Mouse (Mus musculus): Measurements from ENCODE around the gene Efcab1.
"Not testable (repeated sequence)": the region's sequence is repeated elsewhere in the genome, so short reads cannot be mapped to it uniquely, and the experiment has no call there.

Gene Efcab1

DNA sequence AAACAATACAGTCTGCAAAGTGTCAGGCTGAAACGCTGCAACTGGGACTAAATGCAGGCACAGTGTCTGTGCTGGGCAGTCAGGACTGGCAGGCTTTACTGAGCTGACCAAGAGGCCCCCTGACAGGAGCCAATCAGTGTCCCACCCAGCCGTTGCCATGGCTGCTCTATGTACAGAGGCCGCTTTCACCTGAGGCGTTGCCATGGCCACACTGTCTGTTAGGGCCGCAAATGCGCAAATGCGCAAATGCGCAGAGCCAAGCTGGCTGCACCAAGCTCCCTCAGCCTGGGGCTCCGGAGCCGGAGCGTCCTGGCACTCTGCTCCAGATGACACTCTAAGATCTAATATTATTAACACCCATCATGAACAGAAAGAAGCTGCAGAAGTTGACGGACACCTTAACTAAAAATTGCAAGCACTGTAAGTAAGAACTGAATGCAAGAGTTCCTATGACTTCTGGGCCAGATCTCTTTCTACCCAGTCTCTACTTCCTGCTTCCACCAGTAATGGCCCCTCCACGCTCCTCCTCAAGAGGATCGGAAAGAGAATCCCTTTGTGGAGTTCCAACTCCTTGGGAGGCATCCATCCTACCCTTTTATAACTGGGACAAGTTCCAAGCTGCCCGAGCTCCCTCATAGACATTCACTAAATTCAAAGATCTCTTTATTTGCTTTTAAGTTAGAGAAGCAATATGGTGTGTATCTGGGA, at the start of gene Efcab1:
Efcab1 (plus strand) TSS at position 214 of the 708 bp plus-strand sequence.
- in situ Hi-C loops (cut with MseI, MboI): no loop called here

DNA sequence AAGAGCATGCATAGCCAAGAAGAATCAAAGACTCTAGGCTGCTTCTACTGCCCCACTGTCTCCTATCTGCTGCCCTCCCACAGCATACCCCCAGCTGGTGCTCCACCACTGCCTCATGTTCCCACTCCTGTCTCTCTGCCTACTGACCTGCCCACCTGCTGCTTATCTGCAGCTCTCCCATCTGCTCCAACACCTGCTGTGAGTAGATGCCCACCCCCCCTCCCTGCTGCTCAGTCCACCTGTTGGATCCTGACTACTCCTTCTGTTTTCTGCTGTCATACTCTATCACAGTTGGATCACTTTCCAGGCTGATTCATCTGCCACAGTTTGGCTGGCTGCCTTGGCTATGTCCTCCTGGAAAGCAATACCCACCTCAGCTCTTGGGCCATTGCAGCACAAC, 47.0 kb upstream of the Efcab1 start:
- in situ Hi-C loops (cut with MseI, MboI): no loop called here

DNA sequence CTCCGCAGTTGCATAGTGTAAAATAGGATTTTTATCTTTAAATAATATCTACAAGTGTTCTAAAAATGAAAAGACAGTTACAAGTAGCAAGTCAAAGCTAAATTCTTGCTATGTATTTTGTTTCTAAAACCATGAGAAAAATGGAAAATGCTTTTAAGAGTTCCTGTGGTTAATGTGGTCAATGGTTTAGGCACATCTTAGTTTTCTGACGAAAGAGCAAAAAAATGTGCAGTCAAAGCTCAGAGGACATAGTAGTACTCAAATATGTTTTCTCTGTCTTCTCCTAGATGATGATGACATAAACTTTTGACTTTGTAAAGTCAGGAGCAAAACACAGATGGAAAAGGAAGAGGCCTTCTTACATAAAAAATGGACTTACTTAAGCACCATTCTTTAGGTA, 21.5 kb upstream of the Efcab1 start:
- in situ Hi-C loops (cut with MseI, MboI): no loop called here

DNA sequence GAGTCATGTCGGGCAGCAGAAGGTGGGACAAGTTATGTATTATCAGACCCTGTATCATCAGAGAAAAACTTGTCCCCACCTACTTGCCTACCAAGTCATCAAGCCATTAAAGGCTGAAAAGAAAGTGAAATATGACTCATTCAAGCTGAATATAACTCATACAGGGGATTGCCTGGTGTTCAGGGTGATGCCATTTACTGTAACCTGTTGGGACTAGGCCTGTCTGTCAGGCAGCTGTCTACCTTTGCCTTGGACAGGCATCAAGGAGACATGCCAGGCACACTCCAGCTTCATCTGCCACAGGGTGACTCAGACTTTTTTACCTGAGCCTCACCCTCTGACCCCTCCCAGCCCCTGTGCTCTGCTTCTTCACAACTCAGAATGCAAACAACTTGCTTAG, 21.0 kb upstream of the Efcab1 start:
- in situ Hi-C loops (cut with MseI, MboI): no loop called here

DNA sequence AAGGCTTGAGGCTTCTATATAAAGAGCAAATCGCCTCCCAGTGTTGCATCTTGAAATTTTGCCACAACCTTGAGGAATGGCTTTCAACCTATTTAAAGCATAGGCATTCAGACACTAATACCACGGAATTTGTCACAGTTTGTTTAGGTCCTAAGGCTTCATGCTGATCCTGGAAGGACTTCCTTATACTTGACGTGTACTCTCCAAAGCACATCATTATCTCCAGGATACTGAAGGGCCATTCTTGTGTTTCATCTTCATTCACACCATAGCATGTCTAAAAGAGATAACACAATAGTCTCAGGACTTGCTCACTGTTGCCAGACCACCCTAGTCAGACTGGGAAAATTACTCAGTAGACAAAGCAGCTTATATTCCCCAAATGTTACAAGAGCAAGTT, 13.9 kb upstream of the Efcab1 start:
- in situ Hi-C loops (cut with MseI, MboI): no loop called here

DNA sequence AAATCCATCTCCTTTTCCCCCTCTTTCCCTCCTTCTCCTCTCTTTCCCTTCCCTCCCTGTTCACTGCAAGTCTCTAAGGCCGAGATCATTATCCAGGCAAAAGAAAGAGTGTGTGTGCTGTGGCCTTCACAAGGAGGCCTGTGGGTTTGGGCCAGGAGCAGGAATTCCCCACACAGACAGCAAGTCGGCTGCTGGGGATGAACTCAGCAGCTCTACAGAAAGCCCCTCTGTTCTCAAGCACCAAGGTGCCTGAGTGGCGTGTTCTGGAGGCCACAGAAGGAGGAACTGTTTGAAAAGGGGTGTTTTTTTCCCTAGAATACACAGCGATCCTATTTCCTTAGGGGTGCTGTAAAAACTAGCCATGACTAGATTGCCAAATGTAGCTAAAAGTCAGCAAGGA, 12.5 kb upstream of the Efcab1 start:
- in situ Hi-C loops (cut with MseI, MboI): no loop called here

DNA sequence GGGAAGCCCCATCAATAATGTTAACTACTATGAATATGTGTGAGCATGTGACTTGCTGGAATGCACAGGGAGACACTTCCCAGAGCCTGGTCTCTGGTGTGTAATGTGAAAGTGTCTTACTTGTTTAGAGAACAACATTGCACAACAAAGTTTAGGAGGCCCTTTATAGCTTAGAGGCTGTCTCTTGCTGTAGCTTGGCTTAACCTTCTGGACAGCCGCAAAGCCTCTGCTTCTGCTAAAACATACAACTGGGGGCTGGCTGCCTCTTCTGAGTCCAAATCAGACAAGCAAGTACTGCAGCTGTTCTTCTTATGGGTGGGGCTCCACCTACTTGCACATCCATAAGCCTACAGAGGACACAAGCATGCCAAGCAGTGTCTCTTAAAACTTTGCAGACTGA, 11.7 kb upstream of the Efcab1 start:
- in situ Hi-C loops (cut with MseI, MboI): no loop called here

DNA sequence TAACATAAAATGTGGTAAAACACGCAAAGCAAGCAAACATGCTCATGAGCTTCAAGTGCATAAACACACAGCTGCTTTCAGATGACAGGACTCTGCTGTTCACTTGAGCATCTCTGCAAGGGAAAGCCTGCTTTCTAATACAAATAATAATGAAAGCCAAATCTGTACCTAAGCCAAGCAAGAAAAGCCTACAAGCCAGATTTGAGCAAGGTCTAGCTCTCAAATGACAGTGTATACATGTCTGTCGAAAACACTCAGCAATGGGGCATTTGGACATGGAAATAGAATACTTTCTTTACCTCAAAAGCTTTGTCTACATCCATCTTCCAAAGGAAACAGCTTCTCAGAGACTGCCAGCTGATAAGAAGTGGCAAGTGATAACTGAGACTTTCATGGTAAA, 10.9 kb upstream of the Efcab1 start:
- in situ Hi-C loops (cut with MseI, MboI): no loop called here

DNA sequence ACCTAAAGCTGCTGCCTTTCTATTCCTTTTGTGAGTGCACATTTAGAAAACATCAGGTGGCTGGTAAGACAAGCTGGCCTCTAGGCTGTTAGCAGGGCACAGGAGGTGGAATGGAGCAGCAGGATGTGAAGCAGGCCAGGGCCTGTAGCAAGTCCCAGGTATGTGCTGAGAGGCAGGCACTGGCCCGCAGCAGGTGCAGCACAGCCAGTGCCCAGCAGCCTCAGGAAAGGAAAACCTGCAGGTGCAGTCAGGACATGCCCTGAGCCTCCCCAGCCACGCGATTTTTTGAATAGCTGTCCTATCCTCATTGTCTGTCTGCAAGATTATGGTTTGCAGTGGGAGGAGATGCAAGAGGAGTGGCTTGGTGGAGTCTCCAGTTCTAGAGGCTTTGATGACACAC, 24.3 kb downstream of the Efcab1 start:
- in situ Hi-C loops (cut with MseI, MboI): not testable (repeated sequence)

DNA sequence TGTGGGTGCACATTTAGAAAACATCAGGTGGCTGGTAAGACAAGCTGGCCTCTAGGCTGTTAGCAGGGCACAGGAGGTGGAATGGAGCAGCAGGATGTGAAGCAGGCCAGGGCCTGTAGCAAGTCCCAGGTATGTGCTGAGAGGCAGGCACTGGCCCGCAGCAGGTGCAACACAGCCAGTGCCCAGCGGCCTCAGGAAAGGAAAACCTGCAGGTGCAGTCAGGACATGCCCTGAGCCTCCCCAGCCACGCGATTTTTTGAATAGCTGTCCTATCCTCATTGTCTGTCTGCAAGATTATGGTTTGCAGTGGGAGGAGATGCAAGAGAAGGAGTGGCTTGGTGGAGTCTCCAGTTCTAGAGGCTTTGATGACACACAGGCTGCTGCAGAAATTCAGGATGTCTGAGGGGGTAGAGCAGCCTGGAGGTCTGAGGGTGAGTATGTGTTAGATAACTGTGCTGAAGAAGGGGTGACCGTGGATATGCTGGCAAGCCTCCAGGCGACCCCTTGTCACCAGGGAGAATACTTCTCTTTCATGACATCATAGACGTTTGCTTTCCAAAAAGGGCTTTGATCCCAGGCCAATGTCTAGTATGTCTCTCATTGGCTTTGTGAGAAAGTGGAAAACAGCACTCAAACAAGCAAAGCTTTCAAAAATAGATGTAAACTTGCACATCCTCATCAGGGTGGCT, 30.2 kb downstream of the Efcab1 start:
- in situ Hi-C loops (cut with MseI, MboI): not testable (repeated sequence)

DNA sequence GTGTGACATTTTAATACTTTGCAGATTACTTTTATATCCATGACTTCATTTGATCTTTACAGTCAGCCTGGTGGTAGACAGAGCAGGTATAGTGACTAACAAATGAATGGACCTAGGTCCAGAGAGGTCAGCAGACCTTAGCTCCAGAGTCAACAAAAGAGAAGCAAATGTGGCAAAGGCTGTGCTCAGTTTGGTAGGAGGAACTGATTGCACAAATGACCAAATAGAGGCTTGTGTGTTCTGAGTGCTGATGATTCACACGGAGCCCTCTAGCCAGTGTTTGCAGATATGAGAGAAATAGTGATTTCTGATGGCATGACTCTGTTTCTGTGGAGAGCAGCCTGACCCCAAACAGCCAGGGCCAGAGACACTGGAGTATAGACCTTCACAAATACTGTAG, 33.1 kb downstream of the Efcab1 start:
- in situ Hi-C loops (cut with MseI, MboI): no loop called here

DNA sequence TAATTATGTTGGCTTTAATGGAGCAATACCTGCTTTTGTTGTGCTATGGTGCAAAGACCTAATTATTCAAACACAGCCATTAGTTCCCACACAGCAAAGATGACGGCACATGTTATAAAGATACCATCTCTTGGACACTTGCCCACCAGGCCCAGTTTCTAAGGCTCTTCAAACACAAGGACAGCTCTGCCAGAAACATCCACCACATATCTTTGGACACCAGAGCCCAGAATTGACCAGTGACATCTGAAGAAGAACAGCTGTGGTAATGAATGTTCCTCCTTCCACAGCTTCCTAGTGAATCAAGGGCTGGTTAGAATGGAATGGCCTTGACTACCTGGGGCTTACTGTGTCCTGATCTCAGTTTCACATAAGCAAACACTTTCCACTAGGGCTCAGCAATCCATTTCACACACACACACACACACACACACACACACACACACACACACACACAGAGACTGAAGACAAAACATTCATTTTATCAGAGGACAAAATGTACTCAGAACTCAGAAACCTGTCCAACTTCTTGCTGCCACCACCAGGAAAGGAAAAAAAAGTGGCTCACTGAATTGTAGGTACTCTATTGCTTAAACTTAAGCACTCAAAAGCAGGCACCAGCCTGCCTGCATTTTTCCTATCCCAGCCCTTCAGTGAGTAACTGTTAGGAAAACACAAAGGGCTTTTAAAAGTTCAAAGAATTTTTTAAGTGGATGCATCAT, 33.7 kb downstream of the Efcab1 start:
- in situ Hi-C loops (cut with MseI, MboI): no loop called here

DNA sequence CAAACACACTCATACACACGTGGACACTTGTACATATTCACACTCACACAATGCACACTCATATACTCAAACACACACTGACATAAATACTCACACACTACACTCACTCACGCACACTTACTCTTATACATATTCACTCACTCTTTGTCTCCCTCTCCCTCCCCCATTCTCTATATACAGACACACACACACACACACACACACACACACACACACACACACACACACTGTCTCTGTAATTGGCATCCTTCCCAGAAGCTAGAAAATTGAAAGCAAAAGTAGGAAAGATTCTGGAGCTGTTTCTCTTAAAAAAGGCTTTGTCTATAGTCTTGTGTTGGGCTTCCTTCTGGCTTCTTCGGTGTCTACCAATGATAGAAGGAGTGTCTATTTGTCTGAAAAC, 34.5 kb downstream of the Efcab1 start:
- in situ Hi-C loops (cut with MseI, MboI): no loop called here

DNA sequence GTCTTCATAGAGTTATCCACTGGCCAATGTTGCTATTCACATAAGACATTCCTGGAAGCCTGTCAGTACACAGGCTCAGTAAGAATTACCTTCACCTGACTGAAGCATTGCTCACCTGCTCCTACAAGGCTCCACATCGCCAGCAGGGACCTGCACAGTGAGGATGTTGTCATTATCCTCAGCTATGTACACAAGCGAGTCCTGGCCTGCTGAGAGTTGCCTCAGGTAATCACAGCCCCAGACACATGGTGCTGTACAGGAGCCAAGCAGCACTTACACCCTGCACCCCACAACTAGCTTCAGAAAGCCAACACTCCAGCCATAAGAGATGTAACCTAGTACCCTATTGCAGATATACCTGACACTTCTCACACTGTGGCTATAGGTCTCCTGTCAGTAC, 37.1 kb downstream of the Efcab1 start:
- in situ Hi-C loops (cut with MseI, MboI): no loop called here

DNA sequence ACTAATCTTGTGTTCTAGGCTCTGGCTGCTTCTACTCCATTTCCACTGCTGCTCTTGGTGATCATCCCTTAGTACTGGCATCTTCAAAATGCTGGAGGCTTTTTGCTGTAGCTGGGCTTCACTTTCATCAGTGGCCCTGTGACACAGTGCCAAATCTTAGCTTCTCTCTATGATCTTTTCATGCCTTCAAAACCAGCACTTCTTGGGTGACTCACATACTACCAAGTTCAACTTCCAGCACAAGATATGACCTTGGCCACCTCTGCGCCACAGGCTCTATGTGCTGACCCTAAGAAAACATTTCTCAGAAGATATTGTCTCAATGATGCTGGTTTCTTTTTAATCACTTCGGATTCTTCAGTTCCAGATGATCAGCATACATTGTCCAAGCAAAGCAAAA, 41.2 kb downstream of the Efcab1 start:
- in situ Hi-C loops (cut with MseI, MboI): not testable (repeated sequence)

DNA sequence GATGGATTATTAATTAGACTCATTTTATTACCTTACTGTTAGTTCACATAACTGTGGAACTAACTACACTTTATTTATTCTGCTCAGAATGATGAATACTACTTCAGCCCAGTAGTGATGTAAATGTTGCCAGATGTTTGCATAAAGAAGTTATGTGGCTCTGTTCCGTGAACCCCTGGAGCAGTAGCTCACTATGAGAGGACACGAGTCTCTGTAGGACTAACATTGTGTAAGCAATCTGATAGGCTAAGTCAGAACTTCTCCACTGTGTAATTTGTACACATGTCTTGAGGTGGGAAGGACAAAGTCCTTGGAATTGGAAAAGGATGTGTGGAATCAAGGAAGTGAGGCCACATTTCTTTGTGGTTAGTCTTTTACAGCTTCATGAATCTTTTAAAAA, 45.5 kb downstream of the Efcab1 start:
- in situ Hi-C loops (cut with MseI, MboI): no loop called here

DNA sequence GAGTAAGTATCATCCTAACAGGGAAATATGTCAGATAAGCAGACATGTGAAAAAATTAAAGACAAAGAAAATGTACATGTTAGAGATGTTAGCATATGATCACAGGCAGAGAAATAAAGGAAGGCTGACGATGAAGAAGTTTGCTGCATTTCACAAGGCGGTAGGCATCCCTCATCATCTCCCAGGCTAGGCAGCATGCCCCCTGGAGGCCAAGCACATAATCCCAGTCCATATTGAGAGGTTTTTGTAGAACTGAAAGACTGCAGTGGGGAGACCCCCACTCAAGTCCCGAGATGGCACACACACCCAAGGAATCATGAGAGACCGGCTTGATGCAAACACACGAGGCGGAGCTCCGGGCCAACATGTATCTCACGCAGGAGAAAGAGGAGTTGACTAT, 53.3 kb downstream of the Efcab1 start:
- in situ Hi-C loops (cut with MseI, MboI): no loop called here

DNA sequence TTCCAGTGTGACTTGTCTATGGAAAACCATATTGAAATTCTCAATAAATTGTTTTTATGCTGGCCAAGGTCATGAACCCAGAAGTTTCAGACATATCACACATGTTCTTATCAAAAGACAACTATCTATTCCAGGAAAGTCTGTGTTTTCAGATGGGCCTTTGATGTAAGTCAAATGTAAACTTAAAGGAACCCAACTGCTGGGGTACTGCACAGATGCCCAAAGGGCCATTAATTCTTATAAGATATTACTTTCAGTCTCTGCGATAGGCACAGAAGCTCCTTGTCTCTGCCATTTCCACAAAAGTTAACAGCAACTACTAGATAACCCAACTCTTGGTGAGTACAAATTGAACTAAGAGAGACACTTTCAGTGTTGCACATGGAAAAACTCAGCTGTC, 67.3 kb downstream of the Efcab1 start:
- in situ Hi-C loops (cut with MseI, MboI): no loop called here

DNA sequence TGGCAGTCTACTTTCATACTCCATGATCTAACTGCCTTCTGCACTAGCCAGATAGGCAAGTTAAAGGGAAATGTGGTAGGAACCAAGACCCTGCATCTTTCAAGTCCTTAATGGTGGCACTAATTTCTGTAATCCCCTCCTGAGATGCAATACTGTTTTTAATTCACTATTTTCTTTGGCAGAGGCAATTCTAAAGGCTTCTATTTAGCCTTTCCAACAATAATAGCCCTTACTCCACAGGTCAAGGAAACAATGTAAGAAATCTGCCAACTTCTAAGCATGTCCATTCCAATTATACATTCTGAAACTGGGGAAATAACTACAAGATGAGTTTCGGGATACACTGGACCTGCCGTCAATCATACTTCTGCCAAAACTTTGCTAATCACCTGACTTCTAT, 72.8 kb downstream of the Efcab1 start:
- in situ Hi-C loops (cut with MseI, MboI): no loop called here

DNA sequence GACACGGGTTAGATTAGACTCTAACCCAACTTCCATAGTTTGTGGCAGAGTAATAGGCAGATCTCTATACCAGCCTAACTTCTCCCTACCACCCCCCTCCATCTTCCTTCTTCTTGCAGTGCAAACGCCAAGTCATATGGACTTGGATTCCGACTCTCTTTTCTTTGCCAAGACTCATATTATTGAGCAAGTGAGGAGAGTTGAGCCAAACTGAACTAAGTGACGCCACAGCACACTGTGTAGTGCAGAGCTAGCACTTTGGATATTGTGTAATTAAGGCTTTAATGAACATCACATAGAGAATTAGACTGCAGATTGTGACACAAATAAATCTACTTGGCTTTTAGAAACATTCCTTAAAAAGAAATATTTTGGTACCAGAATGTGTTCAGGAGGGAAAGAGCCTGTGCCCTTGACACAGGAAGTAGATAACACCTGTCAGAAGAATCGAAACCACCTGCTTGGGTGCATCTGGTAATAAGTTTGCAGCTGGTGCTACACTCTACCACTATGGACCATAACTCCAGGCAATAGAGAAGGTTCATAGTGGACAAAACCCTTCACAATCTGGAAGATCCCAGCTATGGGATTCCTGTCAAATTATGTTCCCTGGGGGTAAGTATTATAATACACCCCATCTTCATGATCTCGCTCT, 83.3 kb downstream of the Efcab1 start:
- in situ Hi-C loops (cut with MseI, MboI): no loop called here

DNA sequence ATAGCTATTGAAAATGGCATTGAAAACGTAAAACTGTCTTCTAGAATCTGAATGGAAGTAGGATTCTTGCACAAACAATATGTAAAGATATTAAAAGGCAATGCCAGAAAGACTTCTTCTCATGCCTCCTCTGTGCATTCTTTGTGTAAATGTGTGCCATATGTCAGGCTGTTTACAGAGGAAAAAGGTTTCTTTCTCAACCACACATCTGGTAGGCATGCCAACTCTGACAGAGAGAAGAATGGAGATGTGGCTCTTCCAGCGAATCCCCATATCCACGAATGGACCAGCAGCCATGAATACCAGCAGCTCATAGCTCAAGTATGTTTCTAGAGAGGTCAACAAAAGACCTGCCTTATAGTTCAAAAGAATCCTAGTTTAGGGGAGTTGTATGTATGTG, 84.6 kb downstream of the Efcab1 start:
- in situ Hi-C loops (cut with MseI, MboI): no loop called here

DNA sequence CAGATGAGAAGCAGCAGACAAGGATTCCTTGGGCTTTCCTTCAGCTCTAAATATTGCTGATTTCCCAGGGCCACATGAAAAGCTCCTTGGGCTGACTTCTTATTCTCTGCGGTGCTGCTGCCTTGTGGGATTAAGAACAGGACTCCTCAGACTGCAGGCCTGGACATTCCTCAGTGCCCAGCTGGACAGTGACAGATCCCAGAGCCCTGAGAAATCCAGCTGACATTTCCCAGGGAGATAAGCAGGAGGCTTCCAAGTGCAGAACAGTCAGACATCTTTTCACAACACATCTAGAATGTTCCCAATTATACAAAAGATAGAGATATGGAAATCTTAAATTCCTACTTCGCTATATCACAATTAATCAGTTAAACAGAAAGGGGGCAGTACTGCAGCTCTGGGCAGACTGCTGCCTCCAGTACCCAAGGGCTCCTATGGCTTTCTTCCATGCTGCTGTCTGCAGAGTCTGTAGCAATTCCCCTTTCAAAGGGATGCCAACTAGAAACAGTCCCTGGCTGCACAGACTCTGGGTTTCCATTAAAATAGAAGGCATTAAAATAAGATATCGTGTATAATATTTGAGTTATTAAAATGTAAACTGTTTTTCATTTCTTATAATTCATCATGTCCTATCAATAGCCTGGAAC, 86.2 kb downstream of the Efcab1 start:
- in situ Hi-C loops (cut with MseI, MboI): no loop called here
